Mouse (Mus musculus) heart, embryonic 14.5 days (tissue): ENCODE measurements around the gene Pde1b. TPM values are rescaled to one million over a fixed set of nuclear protein-coding genes. Genes with fewer than 3 reads are reported as not detected.

Experiments
- ATAC-seq: fragments of 200-750 bp; cut with Nextera tagmentation; 2 replicates; pipeline ENCODE4 v1.8.0; 2017; ENCODE audit warnings: low read depth, moderate TSS enrichment; ENCODE audit not compliant: insufficient number of reproducible peaks, insufficient read depth, low FRiP score
- H3K27ac ChIP-seq, 2 experiments: fragments of 200-500 bp in 1 of 2; fragments of 300-500 bp in 1 of 2; sonication (generic) in 1 of 2; replicated peaks in 1 of 2; 2 replicates each; pipeline ENCODE4 v1.5.1; 2012 to 2014; ENCODE audit warnings: low read depth in 2 of 2, low read length in 2 of 2, control low read depth in 1 of 2, mild to moderate bottlenecking in 1 of 2, mixed read lengths in 1 of 2; ENCODE audit not compliant: control insufficient read depth in 1 of 2, insufficient read depth in 1 of 2
- H3K27me3 ChIP-seq: fragments of 300-500 bp; sonication (generic); 2 replicates; pipeline ENCODE4 v1.6.1; 2014; ENCODE audit warnings: mild to moderate bottlenecking, low read length, control low read depth; ENCODE audit not compliant: control insufficient read depth, insufficient read depth
- H3K36me3 ChIP-seq: fragments of 300-500 bp; sonication (generic); 2 replicates; pipeline ENCODE4 v1.6.1; 2014; ENCODE audit warnings: mild to moderate bottlenecking, control low read depth, low read length, mixed read lengths; ENCODE audit not compliant: control insufficient read depth, insufficient read depth
- H3K4me1 ChIP-seq, 2 experiments: fragments of 200-500 bp in 1 of 2; fragments of 300-500 bp in 1 of 2; sonication (generic) in 1 of 2; 2 replicates each; pipeline ENCODE4 v1.6.1; 2012 to 2014; ENCODE audit warnings: low read length in 2 of 2, control low read depth in 1 of 2, mixed read lengths in 1 of 2; ENCODE audit not compliant: control insufficient read depth in 2 of 2, insufficient read depth in 2 of 2
- H3K4me2 ChIP-seq: fragments of 300-500 bp; sonication (generic); 2 replicates; pipeline ENCODE4 v1.6.1; 2014; ENCODE audit warnings: mild to moderate bottlenecking, low read length
- H3K4me3 ChIP-seq, 2 experiments: fragments of 200-500 bp in 1 of 2; fragments of 300-500 bp in 1 of 2; sonication (generic) in 1 of 2; 2 replicates each; pipeline ENCODE4 v1.5.1; 2012 to 2014; ENCODE audit warnings: low read length in 2 of 2, mild to moderate bottlenecking in 2 of 2, control low read depth in 1 of 2, low read depth in 1 of 2, moderate library complexity in 1 of 2; ENCODE audit not compliant: control insufficient read depth in 1 of 2, insufficient read depth in 1 of 2
- H3K9ac ChIP-seq: fragments of 300-500 bp; sonication (generic); 2 replicates; pipeline ENCODE4 v1.6.1; 2014; ENCODE audit warnings: mild to moderate bottlenecking, low read length
- H3K9me3 ChIP-seq: fragments of 300-500 bp; sonication (generic); 2 replicates; pipeline ENCODE4 v1.6.1; 2016; ENCODE audit warnings: low read length, control low read depth; ENCODE audit not compliant: control insufficient read depth
- WGBS: fragments of 180-500 bp; shearing (Covaris S2); extraction: QIAGEN DNeasy Blood & Tissue Kit; methylation state at CpG from one replicate; pipeline ENCODE4 v1.1.7; 2014; 5-methylcytosine and 5-hydroxymethylcytosine counted together
- polyA plus RNA-seq: library from polyadenylated mRNA; unstranded; fragments of >200 nt; fragmentation: Nextera tagmentation; extraction: Ambion mirVana; gene quantifications from 2 replicates; pipeline ENCODE4 v1.2.1, GENCODE M21; 2014

The Pde1b gene
- 3.6 and 3.7 TPM in 2 replicates for polyA plus RNA-seq

GRCm38 (mm10) chr15:103502435-103503250 is at the start of gene Pde1b:
TSS of gene Pde1b (plus strand) at chr15:103503034.
- peaks cover 17% of the 10 kb centered on the region for H3K27me3 ChIP-seq
- no peaks in the 10 kb centered on the region for H3K9me3 ChIP-seq
- no peak within 1 kb of the TSS for H3K27ac ChIP-seq
- peak within 1 kb of the TSS; percentile 70 for H3K9ac ChIP-seq
- no peaks in the 10 kb centered on the region for H3K36me3 ChIP-seq
- ATAC-seq: peak; percentile 91
- peaks cover 0 to 5% of the 10 kb centered on the region in 2 experiments; a peak in 1 of 4 replicates for H3K4me1 ChIP-seq
- H3K4me2 ChIP-seq: peak within 1 kb of the TSS; percentile 98
- H3K4me3 ChIP-seq: peak within 1 kb of the TSS; percentile 50 to 60
- 2% methylated on average over 59 of the region's 63 CpGs for WGBS

- 73% methylated on average over 13 of the region's 13 CpGs for WGBS
- no peak within 1 kb of the TSS for H3K4me3 ChIP-seq
Observed at GRCm38 (mm10) chr15:103453551-103454218, 49.1 kb upstream of the Pde1b start, which contains the start of gene Nckap1l. TSS of gene Nckap1l (plus strand) at chr15:103453794.

GRCm38 (mm10) chr15:103454449-103454848 is 48.4 kb upstream of the Pde1b start:
- H3K4me2 ChIP-seq: no peak overlapping the region
- no peaks in the 10 kb centered on the region for H3K27me3 ChIP-seq
- whole genome bisulfite sequencing: 80% methylated on average over 6 of the region's 6 CpGs
- no peaks in the 10 kb centered on the region for H3K36me3 ChIP-seq
- no peaks in the 10 kb centered on the region for H3K9me3 ChIP-seq
- H3K4me3 ChIP-seq: no peak overlapping the region
- no peak overlapping the region for H3K9ac ChIP-seq
- no peak overlapping the region for H3K27ac ChIP-seq
- no peaks in the 10 kb centered on the region for H3K4me1 ChIP-seq
- no peak for ATAC-seq

More at GRCm38 (mm10) chr15:103453551-103454218, 49.1 kb upstream of the Pde1b start, which contains the start of gene Nckap1l:
- Histone ChIP-seq H3K9ac (no peak within 1 kb of the TSS), H3K27me3 (no peaks in the 10 kb centered on the region), H3K4me1 (no peaks in the 10 kb centered on the region), H3K27ac (no peak within 1 kb of the TSS), H3K4me2 (no peak within 1 kb of the TSS), H3K36me3 (no peaks in the 10 kb centered on the region), H3K9me3 (no peaks in the 10 kb centered on the region)
- no peak for ATAC-seq

- no peak overlapping the region for H3K9ac ChIP-seq
- no peak overlapping the region for H3K27ac ChIP-seq
- no peaks in the 10 kb centered on the region for H3K27me3 ChIP-seq
- WGBS: 67% methylated on average over 7 of the region's 7 CpGs
- no peaks in the 10 kb centered on the region for H3K36me3 ChIP-seq
- no peak overlapping the region for H3K4me3 ChIP-seq
- H3K9me3 ChIP-seq: no peaks in the 10 kb centered on the region
- no peak for ATAC-seq
- H3K4me2 ChIP-seq: no peak overlapping the region
- H3K4me1 ChIP-seq: no peaks in the 10 kb centered on the region
Observed at GRCm38 (mm10) chr15:103462539-103463261, 40.1 kb upstream of the Pde1b start.

GRCm38 (mm10) chr15:103471488-103472194 is 31.2 kb upstream of the Pde1b start:
- WGBS: 75% methylated on average over 7 of the region's 7 CpGs
- H3K36me3 ChIP-seq: no peaks in the 10 kb centered on the region
- H3K4me2 ChIP-seq: no peak overlapping the region
- ATAC-seq: no peak
- no peak overlapping the region for H3K9ac ChIP-seq
- H3K27me3 ChIP-seq: no peaks in the 10 kb centered on the region
- H3K27ac ChIP-seq: no peak overlapping the region
- peaks cover 0 to 8% of the 10 kb centered on the region in 2 experiments; a peak in 2 of 4 replicates for H3K4me1 ChIP-seq
- no peaks in the 10 kb centered on the region for H3K9me3 ChIP-seq
- H3K4me3 ChIP-seq: no peak overlapping the region

GRCm38 (mm10) chr15:103472265-103472664 is 30.6 kb upstream of the Pde1b start:
- Histone ChIP-seq H3K4me1 (peaks cover 0 to 8% of the 10 kb centered on the region in 2 experiments; a peak in 2 of 4 replicates), H3K27ac (no peak overlapping the region), H3K36me3 (no peaks in the 10 kb centered on the region), H3K9ac (no peak overlapping the region), H3K4me2 (no peak overlapping the region), H3K9me3 (no peaks in the 10 kb centered on the region), H3K4me3 (no peak overlapping the region), H3K27me3 (no peaks in the 10 kb centered on the region)
- no peak for ATAC-seq
- 78% methylated on average over 3 of the region's 3 CpGs for WGBS

GRCm38 (mm10) chr15:103473182-103473581 is 29.7 kb upstream of the Pde1b start:
- H3K4me1 ChIP-seq: peaks cover 0 to 8% of the 10 kb centered on the region in 2 experiments; a peak in 2 of 4 replicates
- H3K9ac ChIP-seq: no peak overlapping the region
- H3K27ac ChIP-seq: no peak overlapping the region
- no peaks in the 10 kb centered on the region for H3K27me3 ChIP-seq
- H3K36me3 ChIP-seq: no peaks in the 10 kb centered on the region
- 83% methylated on average over 7 of the region's 7 CpGs for WGBS
- H3K4me2 ChIP-seq: no peak overlapping the region
- no peak for ATAC-seq
- no peak overlapping the region for H3K4me3 ChIP-seq
- H3K9me3 ChIP-seq: no peaks in the 10 kb centered on the region
